Mouse (Mus musculus) spleen, postnatal 10 days (tissue): ENCODE results near the gene Lrrc3c.
"Not testable (repeated sequence)": the region's sequence is repeated elsewhere in the genome, so short reads cannot be mapped to it uniquely, and the experiment has no call there.

Experiments
- DNase-seq, 2 experiments: peaks; one replicate each; pipeline ENCODE4 v3.0.0; 2021 to 2022; ENCODE audit warnings: low spot score in 2 of 2

Gene Lrrc3c

GRCm38 (mm10) chr11:98586087-98586891 is 11.8 kb upstream of the Lrrc3c start:
- no peak for DNase-seq

- peak; percentile 96 to 99 for DNase-seq
Observed at GRCm38 (mm10) chr11:98586892-98587563, 11.1 kb upstream of the Lrrc3c start, which contains the start of gene Ormdl3. TSS of gene Ormdl3 (minus strand) at chr11:98587368.

DNA sequence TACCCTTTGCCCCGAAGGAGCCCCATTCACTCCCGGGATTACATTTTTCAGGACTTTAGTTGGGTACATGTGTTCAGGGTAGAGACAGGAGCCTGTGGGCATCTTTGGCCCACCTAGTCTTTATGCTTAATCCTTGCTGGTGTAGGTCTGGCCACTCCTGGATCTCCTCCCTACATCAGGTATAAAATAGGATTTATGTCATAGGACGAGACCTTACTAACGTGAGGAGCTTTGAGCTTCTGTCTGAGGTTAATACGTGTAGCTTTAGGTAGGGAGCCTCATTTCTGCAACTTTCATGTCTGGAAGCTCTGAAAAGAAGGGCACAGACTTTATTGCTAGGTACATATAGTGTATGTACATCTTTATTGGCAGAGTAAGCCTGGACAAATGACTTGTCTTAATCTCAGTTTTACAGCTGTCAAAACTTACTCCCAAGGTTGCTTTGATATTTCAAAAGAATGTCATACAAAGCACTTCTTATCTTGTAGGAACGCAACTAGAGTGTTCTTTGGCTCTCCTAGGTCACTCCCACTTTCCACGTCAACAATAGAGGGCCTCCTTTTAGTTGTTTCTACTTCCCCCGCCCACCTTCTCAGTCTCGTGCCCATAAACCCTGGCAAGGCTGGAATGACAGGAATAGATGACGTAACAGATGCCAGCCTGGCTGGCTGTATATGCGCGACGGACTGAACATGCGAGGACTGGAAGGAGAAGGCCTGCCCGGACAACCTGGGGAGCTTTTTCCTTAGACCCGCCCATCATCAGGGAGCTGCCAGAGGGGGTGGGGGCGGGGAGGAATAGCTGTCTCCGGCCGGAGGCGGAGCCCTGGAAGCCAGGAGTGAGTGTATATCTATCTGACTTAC is 10.2 kb upstream of the Lrrc3c start:
- DNase-seq = peak; percentile 72 to 79

- no peak for DNase-seq
Observed at GRCm38 (mm10) chr11:98588833-98589281, 9.2 kb upstream of the Lrrc3c start.

DNA sequence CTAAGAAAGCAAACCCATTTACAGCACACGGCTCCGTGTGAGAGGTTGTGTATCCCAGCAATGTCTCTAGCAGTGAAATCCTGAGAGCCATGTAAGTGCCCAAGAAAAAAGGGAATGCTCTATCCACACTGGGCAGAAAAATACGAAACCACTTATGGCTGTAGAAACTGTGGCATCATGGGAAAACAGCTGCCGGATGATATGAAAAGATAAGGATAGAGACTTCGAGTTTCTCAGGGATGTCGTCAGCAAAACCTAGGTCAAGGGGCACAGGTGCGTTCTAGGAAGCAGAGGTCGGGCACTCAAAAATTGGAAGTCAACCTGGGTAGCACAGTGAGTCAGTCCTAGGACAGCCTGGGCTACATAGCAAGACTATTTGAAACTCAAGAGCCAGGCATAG is 8.8 kb upstream of the Lrrc3c start:
- no peak for DNase-seq

DNA sequence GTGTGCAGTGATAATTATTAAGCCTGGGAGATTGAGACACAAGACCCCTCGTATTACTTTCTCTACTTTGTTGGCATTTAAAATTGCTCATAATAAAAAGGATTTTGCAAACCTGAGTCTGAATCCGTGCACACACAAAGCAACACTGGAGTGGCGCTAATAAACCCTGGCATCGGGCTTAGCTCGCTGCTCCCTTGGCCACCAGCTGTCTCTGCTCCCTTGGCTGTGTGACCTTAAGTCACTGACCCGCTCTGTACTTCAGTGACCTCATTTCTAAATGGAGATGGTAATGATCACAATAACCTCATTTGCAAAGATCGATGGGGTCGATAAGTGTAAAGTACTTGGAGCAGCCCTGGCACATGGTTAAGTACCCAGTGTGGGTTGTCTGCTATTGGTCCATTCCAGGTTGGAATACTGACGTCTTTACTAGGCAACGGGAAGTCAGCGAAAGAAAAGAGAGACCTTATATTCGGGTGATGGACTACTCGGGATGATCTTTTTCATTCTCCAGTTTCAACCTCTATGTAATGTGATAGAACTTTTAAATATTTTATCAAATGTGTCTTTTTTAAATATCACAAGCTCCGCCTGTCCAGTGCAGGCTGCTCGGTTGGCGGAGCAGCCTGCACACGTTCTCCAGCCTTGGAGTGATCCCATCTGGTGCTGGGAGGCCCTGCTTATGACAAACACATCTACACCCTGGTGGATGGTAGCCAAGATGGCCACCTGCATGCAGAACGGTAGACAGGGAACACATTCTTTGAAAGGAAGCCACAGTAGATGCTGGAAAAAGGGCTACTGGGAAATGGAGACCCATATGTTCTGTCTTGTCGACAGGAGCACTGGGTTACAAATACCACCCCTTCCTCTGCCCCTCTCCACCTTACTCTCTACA is 7.3 kb upstream of the Lrrc3c start:
- no peak for DNase-seq

- no peak for DNase-seq
Observed at GRCm38 (mm10) chr11:98595021-98595420, 3.1 kb upstream of the Lrrc3c start.

GRCm38 (mm10) chr11:98595473-98595872 is 2.6 kb upstream of the Lrrc3c start:
- DNase-seq = no peak

GRCm38 (mm10) chr11:98595955-98596354 is 2.1 kb upstream of the Lrrc3c start:
- no peak for DNase-seq

DNA sequence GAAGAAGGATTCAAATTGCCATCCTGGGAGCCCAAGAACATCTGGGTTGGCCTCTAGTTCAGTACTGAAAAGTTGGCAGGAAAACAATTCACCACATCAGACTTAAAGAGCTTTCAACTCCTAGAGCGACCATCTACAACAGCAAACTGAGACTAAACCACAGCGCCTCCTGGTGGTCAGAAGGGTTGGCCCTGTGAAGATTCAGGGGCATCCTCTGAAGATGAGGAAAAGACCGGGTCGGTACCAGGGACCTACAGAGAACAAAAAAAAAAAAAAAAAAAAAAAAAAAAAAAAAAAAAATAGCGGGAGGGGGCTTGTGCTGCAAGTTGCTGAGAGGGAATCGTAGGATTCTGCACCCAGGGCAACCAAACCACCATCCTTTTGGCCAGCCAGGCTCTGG is 728 bp upstream of the Lrrc3c start:
- peak; percentile 78 to 89 for DNase-seq

GRCm38 (mm10) chr11:98598851-98599290 is 780 bp downstream of the Lrrc3c start:
- no peak for DNase-seq

DNA sequence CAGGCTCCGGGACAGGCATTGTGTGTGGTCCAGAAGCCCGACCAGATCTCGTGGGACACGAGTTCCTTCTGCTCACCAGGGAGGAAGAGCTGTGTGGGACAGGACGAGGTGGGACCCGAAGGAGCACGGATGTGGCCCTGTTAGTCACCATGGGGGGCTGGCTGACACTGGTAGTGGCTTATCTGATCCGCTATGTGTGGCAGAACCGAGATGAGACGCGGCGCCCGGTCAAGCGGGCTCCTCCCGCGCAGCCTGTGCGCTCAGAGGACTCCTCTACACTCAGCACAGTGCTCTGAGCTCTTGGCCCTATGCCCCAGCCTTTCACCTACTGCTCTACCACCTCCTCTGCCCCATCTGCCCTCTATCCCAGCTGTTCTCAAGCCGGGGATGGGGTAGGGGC is 1.2 kb downstream of the Lrrc3c start:
- DNase-seq = peak in 1 of 2 experiments; percentile 16

DNA sequence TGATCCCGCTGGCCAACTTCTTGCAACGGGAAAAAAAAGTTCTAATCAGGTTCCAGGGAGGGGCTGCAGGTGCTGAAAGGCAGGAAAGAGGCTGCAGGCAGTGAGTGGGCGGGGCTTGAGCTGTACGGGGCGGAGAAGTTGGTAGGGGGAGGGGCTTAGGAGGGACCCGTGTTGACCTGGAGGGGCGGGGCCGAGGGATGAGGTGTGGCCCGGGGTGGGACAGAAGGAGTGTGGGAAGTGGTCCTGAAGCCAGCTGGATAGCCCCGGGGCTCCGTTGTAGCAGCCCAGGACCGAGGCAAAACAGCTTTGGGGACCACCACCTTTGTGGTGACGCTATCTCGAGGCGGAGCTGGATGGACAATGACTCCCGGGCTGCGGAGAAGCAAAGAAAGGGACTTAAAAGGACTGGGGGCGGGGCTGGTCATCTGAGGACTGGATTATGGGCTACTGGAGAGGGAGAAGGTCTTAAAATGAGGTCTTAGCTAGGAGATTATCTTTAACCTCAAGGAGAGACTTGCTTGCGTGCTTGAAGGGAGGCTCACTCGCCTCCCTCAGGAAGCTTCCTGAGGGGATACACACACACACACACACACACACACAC is 4.1 kb downstream of the Lrrc3c start:
- DNase-seq = peak; percentile 20 to 71

DNA sequence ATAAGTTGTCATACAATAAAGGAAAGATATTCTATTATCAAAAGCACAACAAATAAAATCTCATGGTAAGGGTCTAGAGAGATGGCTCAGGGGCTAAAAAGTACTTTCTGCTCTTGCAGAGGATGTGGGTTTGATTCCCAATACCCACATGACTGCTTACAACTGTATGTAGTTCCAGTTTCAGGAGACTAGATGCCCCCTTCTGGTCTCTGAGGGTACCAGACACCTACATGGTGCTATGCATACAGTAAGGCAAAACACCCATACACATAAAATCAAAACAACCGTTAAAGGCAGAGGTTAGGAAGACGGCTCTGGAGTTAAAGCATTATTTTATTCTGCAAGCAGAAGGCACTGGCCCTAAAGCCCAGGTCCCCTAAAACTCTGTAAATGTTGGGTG is 5.9 kb downstream of the Lrrc3c start:
- DNase-seq = peak in 1 of 2 experiments; percentile 12

DNA sequence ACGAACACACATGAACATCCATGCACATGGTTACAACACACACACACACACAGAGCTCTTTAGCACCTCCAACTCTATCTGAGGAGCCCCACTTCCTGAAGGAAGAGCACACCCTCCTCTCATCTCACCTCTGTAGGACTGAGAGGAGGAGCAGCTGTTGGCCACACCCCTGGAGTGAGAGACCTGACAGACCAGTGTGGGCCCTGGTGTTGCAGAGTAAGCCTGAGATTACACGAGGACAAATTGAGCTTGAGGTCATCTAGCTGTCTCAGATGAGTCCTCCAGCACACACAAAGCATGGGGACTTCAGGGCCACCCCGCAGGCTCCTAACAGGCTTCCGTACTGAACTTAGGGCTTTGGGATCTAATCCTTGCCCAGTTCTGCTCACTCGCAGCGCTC is 6.8 kb downstream of the Lrrc3c start:
- DNase-seq = peak in 1 of 2 experiments; percentile 10

- DNase-seq = peak in 1 of 2 experiments; percentile 54
Observed at GRCm38 (mm10) chr11:98606763-98607162, 8.7 kb downstream of the Lrrc3c start.

DNA sequence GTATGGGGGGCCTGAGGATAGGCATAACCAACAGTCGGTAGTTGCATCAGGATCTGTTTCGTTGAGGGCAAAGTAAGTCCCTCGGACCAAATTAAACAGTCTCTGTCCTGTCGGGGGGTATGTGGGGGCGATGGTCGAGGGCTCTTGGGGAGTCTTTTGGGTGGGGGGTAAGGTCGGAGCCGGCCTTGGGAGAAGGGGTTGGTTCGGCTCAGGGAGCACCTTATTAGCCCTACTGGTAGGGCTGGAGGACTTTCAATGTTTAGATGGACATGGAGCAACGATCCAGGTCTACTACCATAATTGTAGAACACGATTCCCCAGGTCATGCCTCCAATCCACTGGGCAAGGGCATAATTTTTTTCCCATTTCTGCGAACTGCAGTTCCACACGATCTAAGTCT is 22.7 kb downstream of the Lrrc3c start:
- peak in 1 of 2 experiments; percentile 1 for DNase-seq

- not testable (repeated sequence) for DNase-seq
Observed at GRCm38 (mm10) chr11:98623981-98624380, 25.9 kb downstream of the Lrrc3c start.

DNA sequence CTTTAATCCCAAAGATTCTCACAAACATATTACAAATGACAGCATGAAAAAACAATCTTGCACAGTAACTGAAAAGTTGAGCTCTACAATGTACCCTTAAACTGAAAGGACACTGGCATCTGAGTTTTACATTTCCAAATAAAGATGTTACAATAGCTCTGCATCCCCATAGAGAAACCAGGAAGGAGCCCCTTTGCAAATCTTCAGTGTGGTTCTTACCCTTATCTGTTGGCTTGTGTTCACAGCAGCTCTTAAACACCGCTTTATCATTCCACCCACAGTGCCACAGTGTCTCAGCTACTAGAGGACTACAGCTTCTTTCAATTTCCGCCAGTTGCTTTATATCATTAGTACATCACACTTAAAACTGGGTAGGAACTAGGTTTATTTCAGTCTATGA is 26.3 kb downstream of the Lrrc3c start:
- not testable (repeated sequence) for DNase-seq

DNA sequence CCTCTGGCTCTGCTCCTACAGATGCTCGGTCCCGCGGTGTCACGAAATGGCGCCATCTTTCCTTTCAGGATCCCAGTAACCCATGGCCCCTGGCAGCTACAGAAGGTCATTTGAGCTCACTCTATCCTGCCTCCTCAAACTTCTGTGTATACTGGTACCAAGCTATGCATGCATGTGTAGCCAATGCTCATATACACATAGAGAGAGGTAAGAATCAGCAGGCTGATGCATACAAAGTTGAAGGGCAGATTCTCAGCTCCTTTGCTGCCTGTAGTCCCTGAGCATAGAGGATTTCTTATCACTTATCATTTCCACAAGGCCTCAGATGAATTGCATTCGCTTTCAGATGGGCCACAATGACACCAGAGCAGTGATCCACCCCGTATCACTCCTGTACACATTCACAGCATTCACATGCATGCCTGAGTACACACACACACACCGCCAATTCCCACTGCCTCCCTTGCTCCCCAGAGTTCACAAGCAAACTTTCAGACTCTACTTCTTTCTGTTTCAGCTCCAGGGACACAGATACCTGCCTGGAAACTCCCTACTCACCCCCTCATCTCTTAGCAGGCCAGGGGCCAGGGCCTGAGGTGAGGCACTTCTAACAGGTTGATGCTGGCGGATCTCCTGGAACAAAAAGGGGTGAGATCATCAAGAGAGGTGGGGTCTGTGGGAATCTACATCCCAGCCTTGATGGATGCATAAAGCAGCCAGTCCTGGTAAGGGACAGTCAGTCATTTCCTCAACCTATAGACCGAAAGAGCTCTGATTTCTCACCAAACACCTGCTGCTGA is 27.7 kb downstream of the Lrrc3c start, which contains the start of the genes Gm12355 and Gsdma3:
Gene Gm12355 (minus strand): TSS at position 51 of the 800 bp plus-strand sequence.
Gene Gsdma3 (plus strand): TSS at position 750 of the 800 bp plus-strand sequence.
- DNase-seq = no peak
